Mouse (Mus musculus) embryonic facial prominence, embryonic 13.5 days (tissue): ENCODE data around the gene Ncapd2. TPM values are rescaled to one million over a fixed set of nuclear protein-coding genes. Genes with fewer than 3 reads are reported as not detected.

ENCODE experiments used
- ATAC-seq: fragments of 200-750 bp; cut with Nextera tagmentation; 2 replicates; pipeline ENCODE4 v1.8.0; 2017; ENCODE audit warnings: low read depth; ENCODE audit not compliant: insufficient number of reproducible peaks, insufficient read depth, low FRiP score, low TSS enrichment
- H3K27ac ChIP-seq: fragments of 300-500 bp; sonication (generic); 2 replicates; pipeline ENCODE4 v1.5.1; 2015; ENCODE audit warnings: moderate library complexity, mild to moderate bottlenecking, inconsistent platforms
- H3K27me3 ChIP-seq: fragments of 300-500 bp; sonication (generic); 2 replicates; pipeline ENCODE4 v1.6.1; 2015; ENCODE audit warnings: mild to moderate bottlenecking, inconsistent platforms
- H3K36me3 ChIP-seq: fragments of 300-500 bp; sonication (generic); 2 replicates; pipeline ENCODE4 v1.6.1; 2015; ENCODE audit warnings: mild to moderate bottlenecking, inconsistent platforms
- H3K4me1 ChIP-seq: fragments of 300-500 bp; sonication (generic); 2 replicates; pipeline ENCODE4 v1.6.1; 2015; ENCODE audit warnings: inconsistent platforms
- H3K4me2 ChIP-seq: fragments of 300-500 bp; sonication (generic); 2 replicates; pipeline ENCODE4 v1.6.1; 2015; ENCODE audit warnings: moderate library complexity, mild to moderate bottlenecking, inconsistent platforms
- H3K4me3 ChIP-seq: fragments of 300-500 bp; sonication (generic); 2 replicates; pipeline ENCODE4 v1.5.1; 2015; ENCODE audit warnings: mild to moderate bottlenecking, inconsistent platforms
- H3K9ac ChIP-seq: fragments of 300-500 bp; sonication (generic); 2 replicates; pipeline ENCODE4 v1.6.1; 2015; ENCODE audit warnings: mild to moderate bottlenecking, inconsistent platforms
- H3K9me3 ChIP-seq: fragments of 300-500 bp; sonication (generic); 2 replicates; pipeline ENCODE4 v1.6.1; 2016; ENCODE audit warnings: inconsistent platforms
- WGBS: fragments of 180-500 bp; shearing (Covaris S2); methylation state at CpG from one replicate; pipeline ENCODE4 v1.1.7; 2015; ENCODE audit warnings: mixed read lengths; 5-methylcytosine and 5-hydroxymethylcytosine counted together
- polyA plus RNA-seq: library from polyadenylated mRNA; unstranded; fragments of >200 nt; fragmentation: Nextera tagmentation; extraction: Ambion mirVana; gene quantifications from 2 replicates; pipeline ENCODE4 v1.2.1, GENCODE M21; 2015

Gene Ncapd2
- polyA plus RNA-seq, 1 experiment from 2014 or later, result 150 TPM

DNA sequence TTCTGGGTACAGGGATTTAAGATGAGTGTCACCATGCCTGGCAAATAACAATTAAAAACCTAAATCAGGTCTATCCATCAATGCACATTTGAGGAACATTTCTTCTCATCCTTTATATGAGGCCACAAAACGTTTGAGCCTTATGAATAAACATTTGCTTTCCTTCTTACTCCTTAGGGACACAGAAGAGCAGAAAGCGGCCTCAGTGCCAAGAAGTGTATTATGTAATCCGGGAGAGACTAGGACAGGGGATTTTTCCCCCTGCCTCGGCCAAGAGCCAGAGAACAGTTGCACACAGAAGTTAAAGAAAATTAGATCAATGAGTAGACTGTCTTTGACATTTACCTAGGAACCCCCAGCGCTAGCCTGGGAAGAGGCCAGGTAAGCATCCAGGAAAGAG, 9.4 kb downstream of the Ncapd2 start:
- no peak overlapping the region for H3K9ac ChIP-seq
- no peaks in the 10 kb centered on the region for H3K27me3 ChIP-seq
- H3K27ac ChIP-seq, result no peak overlapping the region
- H3K9me3 ChIP-seq, result no peaks in the 10 kb centered on the region
- no peak overlapping the region for H3K4me2 ChIP-seq
- no peaks in the 10 kb centered on the region for H3K4me1 ChIP-seq
- peaks cover 97% of the 10 kb centered on the region for H3K36me3 ChIP-seq
- ATAC-seq, result no peak
- no peak overlapping the region for H3K4me3 ChIP-seq
- 86% methylated on average over 5 of the region's 5 CpGs for WGBS

DNA sequence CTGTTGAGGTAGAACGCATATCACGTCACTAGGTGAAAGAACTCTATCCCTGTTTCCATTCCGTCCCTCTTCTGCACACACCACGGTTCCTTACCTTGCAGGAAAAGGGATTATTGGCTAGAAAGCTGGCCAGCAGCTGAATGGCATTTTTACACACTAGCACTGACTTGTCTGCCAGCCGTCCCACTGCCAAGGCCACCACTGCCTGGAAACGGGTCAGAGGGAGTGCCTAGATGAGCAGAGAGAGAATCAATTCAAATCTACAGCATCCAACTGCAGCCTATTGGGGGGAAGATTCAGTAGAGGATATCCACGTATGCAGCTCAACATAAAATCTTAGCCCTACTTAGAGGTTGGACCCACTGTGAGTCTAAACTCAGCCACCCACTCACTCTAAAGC, 11.9 kb downstream of the Ncapd2 start:
- Histone ChIP-seq H3K4me2 (no peak overlapping the region), H3K4me1 (no peaks in the 10 kb centered on the region), H3K9ac (no peak overlapping the region), H3K9me3 (no peaks in the 10 kb centered on the region), H3K27me3 (no peaks in the 10 kb centered on the region), H3K4me3 (no peak overlapping the region), H3K27ac (no peak overlapping the region), H3K36me3 (peaks cover 97% of the 10 kb centered on the region)
- 90% methylated on average over 7 of the region's 7 CpGs for WGBS
- ATAC-seq, result no peak

DNA sequence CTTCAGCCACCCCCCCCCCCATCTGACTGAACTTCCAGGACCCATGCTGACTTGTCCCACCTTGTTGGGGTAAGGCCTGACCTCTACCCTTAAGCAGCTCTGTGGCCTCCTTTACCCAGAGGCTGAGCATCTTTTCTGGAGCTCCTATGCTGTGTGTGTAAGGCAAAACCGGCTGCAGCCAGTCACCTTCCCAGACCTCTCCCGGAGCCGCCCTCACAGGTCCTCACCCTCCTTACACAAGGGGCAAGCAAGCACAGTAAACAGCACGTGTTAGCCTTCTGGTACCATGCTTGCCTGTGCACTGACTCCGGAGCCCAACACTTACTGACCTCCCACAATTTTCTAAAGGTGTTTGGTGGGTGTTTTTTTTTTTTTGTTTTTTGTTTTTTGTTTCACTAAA, 16.0 kb downstream of the Ncapd2 start:
- Histone ChIP-seq H3K27ac (no peak overlapping the region), H3K9ac (no peak overlapping the region), H3K4me2 (no peak overlapping the region), H3K9me3 (no peaks in the 10 kb centered on the region), H3K4me3 (no peak overlapping the region), H3K4me1 (no peaks in the 10 kb centered on the region), H3K36me3 (peaks cover 99% of the 10 kb centered on the region), H3K27me3 (no peaks in the 10 kb centered on the region)
- WGBS, result 93% methylated on average over 5 of the region's 5 CpGs
- ATAC-seq, result no peak

DNA sequence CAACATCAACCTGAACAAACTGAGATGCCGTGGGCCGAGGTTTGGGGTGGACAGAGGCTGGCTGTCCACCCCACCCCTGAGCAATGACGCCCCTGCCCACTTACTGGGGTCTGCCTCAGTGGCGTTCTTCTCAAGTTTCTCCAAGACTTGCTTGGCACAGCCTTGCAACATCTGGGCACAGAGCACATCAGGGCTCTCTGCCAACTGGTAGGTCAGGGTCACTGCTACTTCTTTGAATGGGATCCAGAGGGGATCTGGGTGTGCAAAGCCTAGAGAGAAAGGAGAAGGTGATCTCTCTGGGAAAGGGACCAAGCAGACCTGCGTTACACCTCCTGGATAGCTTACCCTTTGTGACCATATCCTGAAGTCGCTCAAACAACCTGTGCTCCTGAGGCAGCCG, 18.2 kb downstream of the Ncapd2 start:
- Histone ChIP-seq H3K36me3 (peaks cover 100% of the 10 kb centered on the region), H3K9ac (no peak overlapping the region), H3K27ac (no peak overlapping the region), H3K27me3 (no peaks in the 10 kb centered on the region), H3K4me3 (no peak overlapping the region), H3K4me1 (no peaks in the 10 kb centered on the region), H3K4me2 (no peak overlapping the region), H3K9me3 (no peaks in the 10 kb centered on the region)
- ATAC-seq, result no peak
- WGBS, result 93% methylated on average over 7 of the region's 7 CpGs

DNA sequence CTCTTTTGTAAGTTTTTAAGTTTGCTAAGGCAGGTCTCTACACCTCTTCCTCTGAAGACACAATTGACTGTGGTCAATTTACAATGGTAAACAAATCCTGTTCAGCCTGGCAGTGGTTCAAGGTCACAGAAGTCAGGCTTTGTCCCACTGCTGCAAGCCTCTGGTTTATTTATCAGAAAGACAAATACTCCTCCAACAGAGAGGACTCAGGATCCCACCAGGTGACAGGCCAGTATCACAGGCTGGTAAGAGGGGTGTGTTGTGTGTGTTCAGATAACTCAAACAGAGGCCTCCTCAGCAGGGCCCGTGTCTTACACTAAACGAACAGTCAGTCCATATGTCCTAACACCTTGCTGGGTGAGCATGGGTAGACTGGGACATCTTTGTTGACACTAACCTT, 19.0 kb downstream of the Ncapd2 start:
- Histone ChIP-seq H3K9ac (no peak overlapping the region), H3K4me2 (no peak overlapping the region), H3K9me3 (no peaks in the 10 kb centered on the region), H3K27me3 (no peaks in the 10 kb centered on the region), H3K27ac (no peak overlapping the region), H3K4me1 (peaks cover 7% of the 10 kb centered on the region), H3K4me3 (no peak overlapping the region), H3K36me3 (peaks cover 100% of the 10 kb centered on the region)
- ATAC-seq, result no peak
- 94% methylated on average over 2 of the region's 2 CpGs for WGBS

DNA sequence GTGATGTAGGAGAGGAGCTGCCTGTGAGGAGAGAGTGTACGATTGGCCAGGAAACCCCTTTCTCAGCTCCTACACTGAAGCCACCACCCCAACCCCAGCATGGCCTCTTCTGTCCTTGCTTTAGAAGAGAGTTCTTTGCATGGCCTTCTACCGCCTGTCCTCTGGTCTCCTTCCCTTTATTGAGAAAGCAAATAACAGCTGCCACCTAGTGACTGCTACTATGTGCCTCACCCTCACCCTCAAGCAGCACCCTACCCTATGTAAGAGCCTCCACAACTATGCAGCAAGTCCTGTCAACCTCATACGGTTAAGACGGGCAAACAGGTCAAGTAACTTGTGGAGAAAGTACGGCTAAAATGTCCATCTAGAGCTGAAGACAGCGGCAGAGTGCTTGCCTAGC, 21.3 kb downstream of the Ncapd2 start:
- H3K27ac ChIP-seq, result no peak overlapping the region
- H3K4me3 ChIP-seq, result no peak overlapping the region
- peaks cover 81% of the 10 kb centered on the region for H3K36me3 ChIP-seq
- H3K9me3 ChIP-seq, result no peaks in the 10 kb centered on the region
- WGBS, result 88% methylated on average over 6 of the region's 6 CpGs
- H3K4me2 ChIP-seq, result no peak overlapping the region
- no peaks in the 10 kb centered on the region for H3K27me3 ChIP-seq
- H3K9ac ChIP-seq, result no peak overlapping the region
- peaks cover 22% of the 10 kb centered on the region for H3K4me1 ChIP-seq
- no peak for ATAC-seq

DNA sequence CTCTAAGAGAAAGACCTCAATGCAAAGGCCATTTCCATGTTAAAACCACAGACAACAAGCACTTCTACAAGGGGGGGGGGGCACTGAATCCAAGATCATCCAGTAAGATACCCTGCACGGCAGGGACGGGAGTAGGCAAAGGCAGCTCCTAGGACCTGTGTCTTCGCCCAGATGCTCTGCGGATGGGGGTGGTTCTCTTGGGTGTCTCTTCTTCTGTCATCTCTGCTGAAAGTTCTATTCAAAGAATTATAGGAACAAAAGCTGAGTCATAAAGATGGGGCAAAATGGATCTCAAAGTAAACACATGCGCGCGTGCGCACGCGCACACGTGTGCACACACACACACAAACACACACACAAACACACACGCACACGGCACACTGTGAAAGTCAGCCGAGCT, 23.4 kb downstream of the Ncapd2 start:
- H3K4me3 ChIP-seq, result no peak overlapping the region
- no peaks in the 10 kb centered on the region for H3K9me3 ChIP-seq
- peak overlapping the region; percentile 93; the same call in 1 of the 2 replicates for H3K27ac ChIP-seq
- peak overlapping the region; percentile 97; the same call in 1 of the 2 replicates for H3K9ac ChIP-seq
- 92% methylated on average over 14 of the region's 14 CpGs for WGBS
- ATAC-seq, result no peak
- H3K27me3 ChIP-seq, result no peaks in the 10 kb centered on the region
- peaks cover 73% of the 10 kb centered on the region for H3K36me3 ChIP-seq
- peaks cover 36% of the 10 kb centered on the region for H3K4me1 ChIP-seq
- no peak overlapping the region for H3K4me2 ChIP-seq

DNA sequence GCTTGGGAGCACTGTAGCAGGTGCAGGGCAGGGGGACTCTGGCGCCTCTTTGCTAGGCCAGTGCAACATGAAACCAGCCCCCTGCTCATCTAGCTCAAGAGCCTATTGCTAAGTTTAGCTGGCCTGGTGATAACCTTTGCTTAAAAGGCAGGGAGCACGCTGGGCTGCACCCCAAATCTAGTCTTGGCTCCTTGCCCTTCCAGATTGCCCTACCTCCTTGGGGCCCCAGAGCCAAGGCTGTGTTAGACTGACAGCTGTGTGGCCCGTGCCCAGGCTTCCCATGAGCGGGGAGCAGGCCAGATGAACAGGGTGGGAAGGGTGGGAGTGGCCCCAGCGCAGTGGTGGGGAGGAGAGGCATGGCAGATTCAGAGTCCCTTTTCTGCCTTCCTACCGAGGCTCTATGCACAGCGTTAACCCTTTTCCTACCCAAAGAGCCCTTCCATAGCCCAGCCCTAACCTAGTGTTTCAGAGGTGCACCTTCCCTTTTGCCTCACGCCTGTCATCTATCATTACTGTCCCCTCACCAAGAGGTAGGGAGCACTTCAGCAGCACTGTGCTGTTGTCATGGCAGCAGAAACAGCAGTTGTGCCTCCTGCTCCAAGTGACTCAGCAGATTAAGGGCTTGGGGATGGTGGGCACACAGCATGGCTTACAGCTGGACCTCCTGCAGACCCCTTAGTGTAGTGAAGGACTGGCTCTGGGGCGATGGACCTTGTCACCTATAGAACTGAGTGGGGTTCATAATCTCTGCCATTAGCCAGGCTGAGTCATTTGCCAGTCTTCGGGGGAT, 24.4 kb downstream of the Ncapd2 start:
- Histone ChIP-seq H3K9ac (peak overlapping the region; percentile 97), H3K4me1 (peaks cover 41% of the 10 kb centered on the region), H3K4me2 (peak overlapping the region; percentile 96), H3K36me3 (peaks cover 70% of the 10 kb centered on the region), H3K9me3 (no peaks in the 10 kb centered on the region), H3K27me3 (no peaks in the 10 kb centered on the region), H3K27ac (peak overlapping the region; percentile 93), H3K4me3 (peak overlapping the region; percentile 96)
- WGBS, result 20% methylated on average over 10 of the region's 10 CpGs
- no peak for ATAC-seq

DNA sequence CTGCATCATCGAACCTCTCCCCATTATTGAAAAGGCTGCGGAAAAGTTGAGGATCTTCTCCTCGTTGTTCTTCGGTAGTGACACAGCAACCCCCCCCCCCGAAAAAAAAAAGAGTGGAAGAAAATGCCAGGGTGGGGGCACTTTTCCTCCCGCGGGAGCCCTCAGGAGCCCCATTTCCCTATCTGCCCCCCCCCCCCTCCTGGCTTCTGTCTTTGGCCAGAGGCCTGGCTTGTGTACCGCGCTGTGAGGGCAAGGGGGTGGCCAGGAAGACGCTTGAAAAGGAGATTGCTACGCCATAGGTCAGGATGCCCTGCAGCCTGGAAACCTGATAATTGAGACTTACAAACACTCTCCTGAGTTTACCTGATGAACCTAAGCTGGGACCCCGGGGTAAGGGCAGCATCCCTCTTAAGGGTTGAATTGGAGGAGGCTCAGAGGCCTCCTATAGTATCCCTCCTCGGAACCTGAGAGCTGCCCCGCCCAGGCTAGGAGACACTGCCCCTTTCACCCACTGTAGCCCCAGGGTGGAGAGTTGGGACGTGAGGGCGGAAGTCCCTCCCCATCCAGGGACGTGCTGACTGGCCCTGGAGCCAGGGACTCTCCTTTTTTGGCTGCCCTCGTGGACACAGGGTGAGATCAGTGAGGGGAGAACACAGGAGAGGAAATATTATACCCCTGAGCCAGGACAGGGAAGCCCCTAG, 25.3 kb downstream of the Ncapd2 start, which contains the start of gene Gapdh:
Gapdh (minus strand) TSS at position 417 of the 701 bp plus-strand sequence.
- H3K27ac ChIP-seq, result peak within 1 kb of the TSS; percentile 93
- peaks cover 47% of the 10 kb centered on the region for H3K4me1 ChIP-seq
- no peaks in the 10 kb centered on the region for H3K9me3 ChIP-seq
- peak; percentile 16; the same call in 1 of the 2 replicates for ATAC-seq
- H3K4me3 ChIP-seq, result peak within 1 kb of the TSS; percentile 96
- peak within 1 kb of the TSS; percentile 96 for H3K4me2 ChIP-seq
- H3K27me3 ChIP-seq, result no peaks in the 10 kb centered on the region
- under 1% methylated on average over 18 of the region's 18 CpGs for WGBS
- peaks cover 66% of the 10 kb centered on the region for H3K36me3 ChIP-seq
- H3K9ac ChIP-seq, result peak within 1 kb of the TSS; percentile 97

DNA sequence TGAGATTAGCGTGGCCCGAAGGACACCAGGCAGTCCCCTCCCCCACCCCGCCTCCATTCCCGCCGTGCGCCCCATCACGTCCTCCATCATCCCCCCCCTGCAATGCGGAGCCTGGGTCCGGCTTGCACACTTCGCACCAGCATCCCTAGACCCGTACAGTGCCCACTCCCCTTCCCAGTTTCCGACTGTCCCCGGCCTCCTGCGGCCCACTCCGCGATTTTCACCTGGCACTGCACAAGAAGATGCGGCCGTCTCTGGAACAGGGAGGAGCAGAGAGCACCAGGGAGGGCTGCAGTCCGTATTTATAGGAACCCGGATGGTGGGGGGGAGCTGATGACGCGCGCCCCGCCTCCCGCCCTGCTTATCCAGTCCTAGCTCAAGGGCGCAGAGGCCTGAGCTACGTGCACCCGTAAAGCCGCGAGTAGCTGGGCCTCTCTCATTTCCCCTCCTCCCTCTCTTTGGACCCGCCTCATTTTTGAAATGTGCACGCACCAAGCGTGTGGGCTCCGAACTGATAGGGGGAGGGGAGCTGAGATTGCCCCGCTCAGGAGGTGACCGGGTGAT, 26.1 kb downstream of the Ncapd2 start:
- Histone ChIP-seq H3K4me2 (peak overlapping the region; percentile 96), H3K9ac (peak overlapping the region; percentile 97), H3K9me3 (no peaks in the 10 kb centered on the region), H3K4me3 (peak overlapping the region; percentile 96), H3K36me3 (peaks cover 66% of the 10 kb centered on the region), H3K27ac (peak overlapping the region; percentile 93), H3K27me3 (no peaks in the 10 kb centered on the region), H3K4me1 (peaks cover 53% of the 10 kb centered on the region)
- peak; percentile 91 for ATAC-seq
- WGBS, result under 1% methylated on average over 36 of the region's 36 CpGs

DNA sequence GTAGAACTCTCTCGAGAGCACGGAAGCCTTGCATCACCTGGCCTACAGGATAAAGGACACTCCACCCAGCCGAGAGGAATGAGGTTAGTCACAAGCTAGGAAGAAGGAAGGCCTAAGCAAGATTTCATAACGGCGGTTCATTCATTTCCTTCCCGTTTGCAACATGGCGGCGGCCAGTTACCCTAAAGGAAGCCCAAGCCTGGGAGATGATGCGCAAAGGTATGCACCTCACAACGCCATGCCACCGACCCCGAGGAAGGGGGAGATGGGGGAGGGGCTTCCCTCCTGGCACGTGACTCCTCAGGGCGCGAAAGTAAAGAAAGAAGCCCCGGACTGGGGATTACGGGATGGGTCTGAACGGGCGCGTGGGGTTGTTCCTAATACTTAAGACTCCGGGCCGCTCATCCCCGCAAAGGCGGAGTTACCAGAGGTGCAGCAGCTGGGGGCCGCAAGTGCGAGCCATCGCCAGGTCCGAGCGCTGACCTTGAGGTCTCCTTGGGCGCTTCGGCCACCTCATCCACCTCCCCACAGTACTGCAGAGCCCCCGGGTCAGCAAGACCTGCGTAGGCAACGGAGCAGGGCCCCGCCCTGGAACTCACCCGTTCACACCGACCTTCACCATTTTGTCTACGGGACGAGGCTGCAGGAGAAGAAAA, 26.7 kb downstream of the Ncapd2 start:
- Histone ChIP-seq H3K9me3 (no peaks in the 10 kb centered on the region), H3K27me3 (no peaks in the 10 kb centered on the region), H3K4me1 (peaks cover 53% of the 10 kb centered on the region), H3K4me2 (peak overlapping the region; percentile 96), H3K9ac (peak overlapping the region; percentile 97), H3K36me3 (peaks cover 66% of the 10 kb centered on the region), H3K27ac (peak overlapping the region; percentile 93), H3K4me3 (peak overlapping the region; percentile 96)
- no peak; the same call in 1 of the 2 replicates for ATAC-seq
- 0% methylated on average over 39 of the region's 39 CpGs for WGBS
